Mouse (Mus musculus) forebrain, embryonic 15.5 days (tissue): ENCODE measurements around the gene Clec4f. TPM values are rescaled to one million over a fixed set of nuclear protein-coding genes. Genes with fewer than 3 reads are reported as not detected.

ENCODE experiments used
- ATAC-seq: fragments of 200-750 bp; cut with Nextera tagmentation; replicated peaks from 2 replicates; pipeline ENCODE4 v1.8.0; 2017; ENCODE audit warnings: mild to moderate bottlenecking, moderate TSS enrichment, moderate library complexity
- H3K27ac ChIP-seq: fragments of 300-500 bp; sonication (generic); replicated peaks from 2 replicates; pipeline ENCODE4 v1.5.1; 2015; ENCODE audit warnings: mild to moderate bottlenecking, inconsistent platforms
- H3K27me3 ChIP-seq: fragments of 300-500 bp; sonication (generic); 2 replicates; pipeline ENCODE4 v1.6.1; 2015; ENCODE audit warnings: inconsistent platforms
- H3K36me3 ChIP-seq: fragments of 300-500 bp; sonication (generic); 2 replicates; pipeline ENCODE4 v1.6.1; 2015; ENCODE audit warnings: mild to moderate bottlenecking, inconsistent platforms
- H3K4me1 ChIP-seq: fragments of 300-500 bp; sonication (generic); 2 replicates; pipeline ENCODE4 v1.6.1; 2015; ENCODE audit warnings: inconsistent platforms
- H3K4me2 ChIP-seq: fragments of 300-500 bp; sonication (generic); replicated peaks from 2 replicates; pipeline ENCODE4 v1.6.1; 2015; ENCODE audit warnings: mild to moderate bottlenecking, inconsistent platforms
- H3K4me3 ChIP-seq: fragments of 300-500 bp; sonication (generic); 2 replicates; pipeline ENCODE4 v1.5.1; 2015; ENCODE audit warnings: mild to moderate bottlenecking, inconsistent platforms
- H3K9ac ChIP-seq: fragments of 300-500 bp; sonication (generic); replicated peaks from 2 replicates; pipeline ENCODE4 v1.6.1; 2015; ENCODE audit warnings: mild to moderate bottlenecking, inconsistent platforms
- H3K9me3 ChIP-seq: fragments of 300-500 bp; sonication (generic); 2 replicates; pipeline ENCODE4 v1.6.1; 2016; ENCODE audit warnings: inconsistent platforms
- WGBS: fragments of 180-500 bp; shearing (Covaris S2); methylation state at CpG from one replicate; pipeline ENCODE4 v1.1.7; 2015; ENCODE audit warnings: mixed read lengths; 5-methylcytosine and 5-hydroxymethylcytosine counted together
- polyA plus RNA-seq: library from polyadenylated mRNA; unstranded; fragments of >200 nt; fragmentation: Nextera tagmentation; extraction: Ambion mirVana; gene quantifications from 2 replicates; pipeline ENCODE4 v1.2.1, GENCODE M21; 2015

The Clec4f gene
- not detected in 2 replicates for polyA plus RNA-seq

GRCm38 (mm10) chr6:83656087-83656486, at the start of gene Clec4f:
TSS of gene Clec4f (minus strand) at chr6:83656187.
- Histone ChIP-seq H3K27me3 (no peaks in the 10 kb centered on the region), H3K4me1 (no peaks in the 10 kb centered on the region), H3K4me3 (no peak within 1 kb of the TSS), H3K4me2 (no peak within 1 kb of the TSS), H3K9me3 (no peaks in the 10 kb centered on the region), H3K9ac (no peak within 1 kb of the TSS), H3K27ac (no peak within 1 kb of the TSS), H3K36me3 (no peaks in the 10 kb centered on the region)
- WGBS, result 97% methylated on average over 2 of the region's 2 CpGs
- no peak for ATAC-seq

GRCm38 (mm10) chr6:83704701-83705100, 48.7 kb upstream of the Clec4f start:
- Histone ChIP-seq H3K36me3 (no peaks in the 10 kb centered on the region), H3K4me1 (peaks cover 6% of the 10 kb centered on the region), H3K4me2 (no peak overlapping the region), H3K9ac (no peak overlapping the region), H3K27me3 (peaks cover 91% of the 10 kb centered on the region), H3K4me3 (no peak overlapping the region), H3K27ac (no peak overlapping the region), H3K9me3 (no peaks in the 10 kb centered on the region)
- WGBS, result 17% methylated on average over 5 of the region's 5 CpGs
- ATAC-seq, result no peak

- Histone ChIP-seq H3K9ac (no peak overlapping the region), H3K36me3 (no peaks in the 10 kb centered on the region), H3K27ac (no peak overlapping the region), H3K4me1 (peaks cover 6% of the 10 kb centered on the region), H3K27me3 (peaks cover 92% of the 10 kb centered on the region), H3K9me3 (no peaks in the 10 kb centered on the region), H3K4me3 (no peak overlapping the region), H3K4me2 (no peak overlapping the region)
- 18% methylated on average over 1 of the region's 1 CpGs for WGBS
- ATAC-seq, result no peak
Observed at GRCm38 (mm10) chr6:83704294-83704693, 48.3 kb upstream of the Clec4f start.

- ATAC-seq, result no peak
- no peak overlapping the region for H3K9ac ChIP-seq
- no peaks in the 10 kb centered on the region for H3K36me3 ChIP-seq
- H3K4me3 ChIP-seq, result no peak overlapping the region
- H3K9me3 ChIP-seq, result no peaks in the 10 kb centered on the region
- peaks cover 6% of the 10 kb centered on the region for H3K4me1 ChIP-seq
- H3K4me2 ChIP-seq, result no peak overlapping the region
- no peak overlapping the region for H3K27ac ChIP-seq
- H3K27me3 ChIP-seq, result peaks cover 92% of the 10 kb centered on the region
- WGBS, result under 1% methylated on average over 10 of the region's 10 CpGs
Observed at GRCm38 (mm10) chr6:83703722-83704078, 47.7 kb upstream of the Clec4f start.

- Histone ChIP-seq H3K27ac (no peak overlapping the region), H3K4me3 (no peak overlapping the region), H3K27me3 (peaks cover 92% of the 10 kb centered on the region), H3K36me3 (no peaks in the 10 kb centered on the region), H3K9me3 (no peaks in the 10 kb centered on the region), H3K4me2 (no peak overlapping the region), H3K9ac (no peak overlapping the region), H3K4me1 (peaks cover 6% of the 10 kb centered on the region)
- no peak for ATAC-seq
- WGBS, result under 1% methylated on average over 27 of the region's 27 CpGs
Observed at GRCm38 (mm10) chr6:83703000-83703721, 47.2 kb upstream of the Clec4f start.

GRCm38 (mm10) chr6:83702146-83702999, 46.4 kb upstream of the Clec4f start:
- Histone ChIP-seq H3K4me3 (no peak overlapping the region), H3K27ac (no peak overlapping the region), H3K4me2 (no peak overlapping the region), H3K36me3 (no peaks in the 10 kb centered on the region), H3K9me3 (no peaks in the 10 kb centered on the region), H3K27me3 (peaks cover 92% of the 10 kb centered on the region), H3K9ac (no peak overlapping the region), H3K4me1 (peaks cover 6% of the 10 kb centered on the region)
- no peak for ATAC-seq
- WGBS, result under 1% methylated on average over 53 of the region's 53 CpGs

GRCm38 (mm10) chr6:83701001-83701400, 45.0 kb upstream of the Clec4f start:
- WGBS, result under 1% methylated on average over 11 of the region's 11 CpGs
- Histone ChIP-seq H3K4me2 (no peak overlapping the region), H3K27me3 (peaks cover 92% of the 10 kb centered on the region), H3K4me1 (peaks cover 6% of the 10 kb centered on the region), H3K9me3 (no peaks in the 10 kb centered on the region), H3K27ac (no peak overlapping the region), H3K4me3 (no peak overlapping the region), H3K36me3 (no peaks in the 10 kb centered on the region), H3K9ac (no peak overlapping the region)
- ATAC-seq, result no peak

- Histone ChIP-seq H3K9me3 (no peaks in the 10 kb centered on the region), H3K9ac (no peak overlapping the region), H3K36me3 (no peaks in the 10 kb centered on the region), H3K4me3 (no peak overlapping the region), H3K27ac (no peak overlapping the region), H3K4me2 (no peak overlapping the region), H3K27me3 (peaks cover 92% of the 10 kb centered on the region), H3K4me1 (peaks cover 6% of the 10 kb centered on the region)
- ATAC-seq, result no peak
- 3% methylated on average over 5 of the region's 5 CpGs for WGBS
Observed at GRCm38 (mm10) chr6:83699971-83700370, 44.0 kb upstream of the Clec4f start.

GRCm38 (mm10) chr6:83697932-83698331, 41.9 kb upstream of the Clec4f start:
- no peaks in the 10 kb centered on the region for H3K9me3 ChIP-seq
- H3K27ac ChIP-seq, result no peak overlapping the region
- 2% methylated on average over 8 of the region's 8 CpGs for WGBS
- no peak overlapping the region for H3K4me2 ChIP-seq
- H3K4me1 ChIP-seq, result peaks cover 6% of the 10 kb centered on the region
- no peak overlapping the region for H3K9ac ChIP-seq
- H3K36me3 ChIP-seq, result no peaks in the 10 kb centered on the region
- peaks cover 93% of the 10 kb centered on the region for H3K27me3 ChIP-seq
- no peak for ATAC-seq
- no peak overlapping the region for H3K4me3 ChIP-seq

- WGBS, result 1% methylated on average over 7 of the region's 7 CpGs
- no peak for ATAC-seq
- Histone ChIP-seq H3K4me1 (no peaks in the 10 kb centered on the region), H3K4me3 (no peak overlapping the region), H3K9me3 (no peaks in the 10 kb centered on the region), H3K27ac (no peak overlapping the region), H3K36me3 (no peaks in the 10 kb centered on the region), H3K27me3 (peaks cover 93% of the 10 kb centered on the region), H3K9ac (no peak overlapping the region), H3K4me2 (no peak overlapping the region)
Observed at GRCm38 (mm10) chr6:83696684-83697083, 40.7 kb upstream of the Clec4f start.

GRCm38 (mm10) chr6:83695731-83696130, 39.7 kb upstream of the Clec4f start:
- Histone ChIP-seq H3K4me3 (no peak overlapping the region), H3K27me3 (peaks cover 92% of the 10 kb centered on the region), H3K9ac (no peak overlapping the region), H3K27ac (no peak overlapping the region), H3K4me2 (no peak overlapping the region), H3K9me3 (no peaks in the 10 kb centered on the region), H3K36me3 (no peaks in the 10 kb centered on the region), H3K4me1 (no peaks in the 10 kb centered on the region)
- WGBS, result 9% methylated on average over 3 of the region's 3 CpGs
- ATAC-seq, result no peak

GRCm38 (mm10) chr6:83693835-83694234, 37.8 kb upstream of the Clec4f start:
- Histone ChIP-seq H3K9me3 (no peaks in the 10 kb centered on the region), H3K27ac (no peak overlapping the region), H3K27me3 (peaks cover 88% of the 10 kb centered on the region), H3K9ac (no peak overlapping the region), H3K36me3 (no peaks in the 10 kb centered on the region), H3K4me2 (no peak overlapping the region), H3K4me1 (no peaks in the 10 kb centered on the region), H3K4me3 (no peak overlapping the region)
- under 1% methylated on average over 9 of the region's 9 CpGs for WGBS
- no peak for ATAC-seq
